Mouse (Mus musculus) ES-E14 (cell line): ENCODE data around the gene Gm9887. TPM values are rescaled to one million over a fixed set of nuclear protein-coding genes. Genes with fewer than 3 reads are reported as not detected.

Source experiments
- DNase-seq: peaks from one replicate; pipeline ENCODE4 v3.0.0-alpha.2; 2013; ENCODE audit warnings: low read depth, low spot score
- H3K27ac ChIP-seq: 2 replicates; pipeline ENCODE4 v1.5.1; 2012; ENCODE audit warnings: low read depth, mild to moderate bottlenecking, low read length, moderate library complexity, mixed read lengths; ENCODE audit not compliant: poor library complexity, insufficient read depth, severe bottlenecking
- H3K36me3 ChIP-seq: 2 replicates; pipeline ENCODE4 v1.6.1; 2012; ENCODE audit warnings: mild to moderate bottlenecking, low read length, moderate library complexity, mixed read lengths; ENCODE audit not compliant: control insufficient read depth, poor library complexity, insufficient read depth, severe bottlenecking
- H3K4me1 ChIP-seq, 2 experiments: fragments of 150-350 bp in 1 of 2; sonication (generic) in 1 of 2; 2 replicates each; pipeline ENCODE4 v1.6.1; 2012; ENCODE audit warnings: low read length in 2 of 2, mild to moderate bottlenecking in 1 of 2, mixed read lengths in 1 of 2; ENCODE audit not compliant: control insufficient read depth in 2 of 2, insufficient read depth in 2 of 2, poor library complexity in 1 of 2
- H3K4me3 ChIP-seq, 2 experiments: fragments of 150-350 bp in 1 of 2; sonication (generic) in 1 of 2; 2 replicates each; pipeline ENCODE4 v1.5.1; 2012; ENCODE audit warnings: low read length in 2 of 2, low read depth in 1 of 2, mild to moderate bottlenecking in 1 of 2, mixed read lengths in 1 of 2; ENCODE audit not compliant: insufficient read depth in 1 of 2, poor library complexity in 1 of 2, severe bottlenecking in 1 of 2
- H3K9ac ChIP-seq: 2 replicates; pipeline ENCODE4 v1.6.1; 2012; ENCODE audit warnings: low read depth, mild to moderate bottlenecking, low read length, mixed read lengths; ENCODE audit not compliant: poor library complexity, insufficient read depth, severe bottlenecking
- H3K9me3 ChIP-seq: fragments of 150-350 bp; sonication (generic); 2 replicates; pipeline ENCODE4 v1.6.1; 2012; ENCODE audit warnings: low read depth, mild to moderate bottlenecking, low read length; ENCODE audit not compliant: control insufficient read depth, insufficient read depth
- CHD2 ChIP-seq: IDR thresholded peaks from 2 replicates; pipeline ENCODE4 v1.6.1; 2014; ENCODE audit warnings: mild to moderate bottlenecking, low read depth, low read length, inconsistent platforms
- HCFC1 ChIP-seq: IDR thresholded peaks from 2 replicates; pipeline ENCODE4 v1.6.1; 2012; ENCODE audit warnings: low read length, inconsistent platforms, borderline replicate concordance; ENCODE audit not compliant: insufficient read depth
- MAFK ChIP-seq: IDR thresholded peaks from 2 replicates; pipeline ENCODE4 v1.6.1; 2014; ENCODE audit warnings: mild to moderate bottlenecking, low read depth, low read length, inconsistent platforms; ENCODE audit not compliant: insufficient read depth
- ZC3H11A ChIP-seq: IDR thresholded peaks from 2 replicates; pipeline ENCODE4 v1.6.1; 2012; ENCODE audit warnings: low read depth, mild to moderate bottlenecking, inconsistent platforms, low read length, borderline replicate concordance
- ZNF384 ChIP-seq: IDR thresholded peaks from 2 replicates; pipeline ENCODE4 v1.6.1; 2012; ENCODE audit warnings: low read depth, low read length, inconsistent platforms
- in situ Hi-C, 2 experiments: fragments of 600-800 bp; cut with MboI; formaldehyde crosslinking; loops; one replicate each; pipeline ENCODE4 v1.15.1; 2025; ENCODE audit warnings: low sequenced_read_pairs in 2 of 2, inconsistent platforms in 1 of 2; ENCODE audit not compliant: unreplicated experiment in 2 of 2
- total RNA-seq: library from RNA; depleted of rRNA; stranded (reverse); fragments of 300-350 nt; gene quantifications from 2 replicates; pipeline ENCODE4 v1.2.3, GENCODE M21; 2012; rRNA removed

Gene Gm9887
- total RNA-seq, 1 experiment, result 1.4 TPM

- Histone ChIP-seq H3K4me1 (no peaks in the 10 kb centered on the region), H3K9me3 (no peaks in the 10 kb centered on the region), H3K27ac (no peak overlapping the region), H3K4me3 (no peak overlapping the region), H3K9ac (no peak overlapping the region), H3K36me3 (peaks cover 8% of the 10 kb centered on the region)
- in situ Hi-C loops, result no loop called here
- TF ChIP-seq MAFK (no peak), ZNF384 (no peak), CHD2 (no peak), ZC3H11A (no peak), HCFC1 (no peak)
- DNase-seq, result no peak
Measured at GRCm38 (mm10) chr12:69349928-69350327, 22.3 kb downstream of the Gm9887 start.

DNA sequence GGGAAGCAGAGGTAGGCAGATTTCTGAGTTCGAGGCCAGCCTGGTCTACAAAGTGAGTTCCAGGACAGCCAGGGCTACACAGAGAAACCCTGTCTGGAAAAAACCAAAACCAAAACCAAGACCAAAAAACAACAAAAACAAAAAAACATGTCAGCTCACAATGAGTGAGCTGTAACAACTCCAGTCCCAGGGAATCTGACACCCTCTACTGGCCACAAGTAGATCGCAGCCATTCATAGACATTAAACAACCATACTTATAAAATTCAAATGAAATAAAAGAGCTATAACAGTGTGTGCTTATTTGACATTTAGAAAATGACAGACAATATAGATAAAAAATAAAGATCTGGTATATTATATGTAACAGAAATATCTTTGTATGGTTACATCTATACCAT, 38.7 kb downstream of the Gm9887 start:
- Histone ChIP-seq H3K9me3 (no peaks in the 10 kb centered on the region; the same call in 1 of the 2 replicates), H3K27ac (no peak overlapping the region), H3K4me1 (no peaks in the 10 kb centered on the region), H3K9ac (no peak overlapping the region), H3K36me3 (peaks cover 12% of the 10 kb centered on the region), H3K4me3 (no peak overlapping the region)
- peak; percentile 19 for DNase-seq
- TF ChIP-seq HCFC1, result no peak
- no peak for TF ChIP-seq ZC3H11A
- 0 out of 2 replicates have a peak, but pooled peaks have one; percentile 21 for TF ChIP-seq ZNF384
- no peak for TF ChIP-seq MAFK
- in situ Hi-C loops, result no loop called here

- DNase-seq, result no peak
- H3K4me3 ChIP-seq, result no peak overlapping the region
- in situ Hi-C loops, result no loop called here
- no peaks in the 10 kb centered on the region for H3K9me3 ChIP-seq
- peaks cover 14% of the 10 kb centered on the region for H3K36me3 ChIP-seq
- H3K9ac ChIP-seq, result no peak overlapping the region
- no peak overlapping the region for H3K27ac ChIP-seq
- H3K4me1 ChIP-seq, result no peaks in the 10 kb centered on the region
- no peak for TF ChIP-seq CHD2
- TF ChIP-seq ZC3H11A, result no peak
- no peak for TF ChIP-seq HCFC1
- TF ChIP-seq MAFK, result no peak
- TF ChIP-seq ZNF384, result no peak
Measured at GRCm38 (mm10) chr12:69332147-69332546, 40.1 kb downstream of the Gm9887 start.

GRCm38 (mm10) chr12:69331187-69331586, 41.1 kb downstream of the Gm9887 start:
- no peaks in the 10 kb centered on the region for H3K4me1 ChIP-seq
- no peak overlapping the region for H3K4me3 ChIP-seq
- DNase-seq, result no peak
- TF ChIP-seq ZNF384, result no peak
- no peak for TF ChIP-seq HCFC1
- no peak for TF ChIP-seq CHD2
- peaks cover 10% of the 10 kb centered on the region for H3K36me3 ChIP-seq
- H3K9me3 ChIP-seq, result no peaks in the 10 kb centered on the region
- no peak overlapping the region for H3K27ac ChIP-seq
- in situ Hi-C loops, result no loop called here
- H3K9ac ChIP-seq, result no peak overlapping the region

Other genes with a start within 250 kb of the Gm9887 start
- gene Rps29, start 213.3 kb downstream of the Gm9887 start, total RNA-seq, result 5,422 and 5,676 TPM in 2 replicates
- 4.7 and 10.4 TPM in 2 replicates for gene Lrr1, start 203.6 kb downstream of the Gm9887 start, total RNA-seq
- gene Rpl36al, start 188.4 kb downstream of the Gm9887 start, total RNA-seq, result 947 and 1,086 TPM in 2 replicates
- 53.8 and 56.8 TPM in 2 replicates for gene Mgat2, start 188.3 kb downstream of the Gm9887 start, total RNA-seq
- gene Gm49383, start 175.4 kb downstream of the Gm9887 start, total RNA-seq, result 10.1 and 11.7 TPM in 2 replicates
- gene Dnaaf2, start 174.0 kb downstream of the Gm9887 start, total RNA-seq, result 3.6 and 4.3 TPM in 2 replicates
- gene Gm49384, start 168.2 kb downstream of the Gm9887 start, total RNA-seq, result 9.8 and 12.1 TPM in 2 replicates
- 23.2 and 24.4 TPM in 2 replicates for gene Pole2, start 144.3 kb downstream of the Gm9887 start, total RNA-seq
- 1.3 and 1.7 TPM in 2 replicates for gene Klhdc1, start 131.3 kb downstream of the Gm9887 start, total RNA-seq
- 28.2 and 40.7 TPM in 2 replicates for gene Klhdc2, start 75.8 kb downstream of the Gm9887 start, total RNA-seq
- 46.9 and 47.9 TPM in 2 replicates for gene Nemf, start 15.3 kb downstream of the Gm9887 start, total RNA-seq
- gene Arf6, start 308 bp downstream of the Gm9887 start, total RNA-seq, result 74.7 and 89.3 TPM in 2 replicates
- 6.9 and 7.5 TPM in 2 replicates for gene Vcpkmt, start 210.6 kb upstream of the Gm9887 start, total RNA-seq